Mouse (Mus musculus): ENCODE measurements around the gene Agfg1.

Agfg1 gene

DNA sequence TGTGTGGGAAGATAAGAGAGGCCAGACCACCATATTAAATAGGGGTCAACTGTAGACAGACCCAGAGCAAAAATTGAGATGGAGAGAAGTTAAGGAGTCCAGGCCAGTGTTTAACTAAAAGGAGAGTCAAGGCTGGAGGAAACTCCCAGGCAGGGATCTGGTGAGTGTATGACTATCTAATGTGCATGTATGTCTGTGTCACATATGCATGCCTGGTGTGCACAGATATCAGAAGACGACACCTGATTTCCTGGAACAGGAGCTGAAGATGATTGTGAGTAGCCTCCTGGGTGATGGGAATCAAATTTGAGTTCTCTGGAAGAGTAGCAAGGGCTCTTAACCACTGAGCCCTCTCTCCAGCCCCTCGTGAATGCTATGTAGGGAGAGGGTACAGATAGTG is 14.0 kb upstream of the Agfg1 start:
- no peak for DNase-seq (ENCODE audit: low spot score)

DNA sequence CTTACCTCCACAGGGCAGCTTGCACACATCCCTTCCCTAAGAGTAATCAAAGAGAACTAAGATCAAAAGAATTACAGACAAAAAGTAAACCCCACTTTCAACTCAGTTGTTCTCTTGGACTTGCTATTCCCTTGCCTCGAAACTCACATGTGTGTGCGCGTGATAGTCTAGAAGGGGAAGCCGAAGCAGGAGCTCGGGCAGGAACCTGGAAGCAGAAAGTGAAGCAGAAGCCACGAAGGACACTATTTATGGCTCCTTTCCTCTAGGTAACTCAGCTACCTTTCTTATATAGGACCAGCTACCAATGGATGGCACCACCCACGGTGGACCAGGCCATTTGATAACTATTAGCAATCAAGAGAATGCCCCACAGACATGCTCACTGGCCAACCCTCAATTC is 13.5 kb upstream of the Agfg1 start:
- DNase-seq (ENCODE audit: low spot score): no peak

GRCm38 (mm10) chr1:82826911-82827310 is 12.4 kb upstream of the Agfg1 start:
- DNase-seq (ENCODE audit: low spot score): peak; percentile 20

DNA sequence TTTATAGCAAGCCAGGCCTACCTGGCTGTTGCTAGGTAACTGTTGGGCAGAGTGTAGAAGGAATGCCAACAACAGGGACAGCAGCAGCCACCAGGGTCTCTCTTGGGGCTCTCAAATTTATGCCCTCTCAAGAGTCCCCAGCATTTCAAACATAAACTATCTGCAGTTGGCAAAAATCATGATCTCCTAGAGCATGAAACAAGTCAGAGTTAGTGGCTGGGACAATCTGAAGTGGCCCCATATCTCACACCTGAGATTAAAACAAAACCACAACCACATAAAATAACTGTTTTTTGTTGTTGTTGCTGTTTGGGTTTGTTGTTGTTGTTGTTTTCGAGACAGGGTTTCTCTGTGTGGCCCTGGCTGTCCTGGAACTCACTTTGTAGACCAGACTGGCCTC is 8.5 kb upstream of the Agfg1 start:
- no peak for DNase-seq (ENCODE audit: low spot score)

GRCm38 (mm10) chr1:82831547-82832240 is 7.6 kb upstream of the Agfg1 start:
- no peak for DNase-seq (ENCODE audit: low spot score)

GRCm38 (mm10) chr1:82832495-82833021 is 6.7 kb upstream of the Agfg1 start:
- DNase-seq (ENCODE audit: low spot score): no peak

DNA sequence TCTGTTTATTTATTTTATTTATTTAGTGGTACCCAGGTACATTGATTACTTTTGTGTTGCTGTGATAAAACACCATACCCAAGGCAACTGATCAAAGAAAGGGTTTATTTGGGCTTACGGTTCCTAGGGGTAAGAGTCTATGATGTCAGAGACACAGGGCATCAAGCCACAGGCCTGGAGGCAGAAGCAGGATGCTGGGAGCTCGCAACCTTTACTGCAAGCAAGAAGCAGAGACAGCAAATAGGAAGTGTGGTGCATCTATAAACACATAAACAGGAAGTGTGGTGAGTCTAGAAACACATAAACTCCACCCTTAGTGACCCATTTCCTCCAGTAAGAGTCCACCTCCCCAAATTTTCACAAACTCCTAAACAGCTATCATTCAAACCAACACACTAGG is 5.8 kb upstream of the Agfg1 start:
- no peak for DNase-seq (ENCODE audit: low spot score)

DNA sequence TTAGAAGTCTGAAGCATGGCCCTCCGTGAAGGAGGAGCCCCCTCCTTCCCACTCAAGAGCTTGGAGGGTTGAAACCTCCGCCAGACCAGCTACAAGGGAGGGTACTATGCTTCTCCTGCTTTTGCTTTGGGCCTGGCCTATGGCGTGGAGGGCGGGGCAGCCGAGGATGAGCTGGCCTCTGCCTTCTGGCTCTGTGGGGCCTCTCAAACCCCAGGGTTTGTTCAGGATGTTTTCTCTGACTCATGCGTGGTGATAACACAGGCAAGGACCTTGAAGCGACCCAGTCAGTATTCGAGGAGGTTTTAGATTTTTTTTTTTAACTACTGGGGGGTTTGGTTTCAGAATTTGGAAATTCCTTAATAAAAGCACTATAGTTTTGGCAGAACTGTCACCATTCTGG is 4.7 kb upstream of the Agfg1 start:
- no peak for DNase-seq (ENCODE audit: low spot score)

DNA sequence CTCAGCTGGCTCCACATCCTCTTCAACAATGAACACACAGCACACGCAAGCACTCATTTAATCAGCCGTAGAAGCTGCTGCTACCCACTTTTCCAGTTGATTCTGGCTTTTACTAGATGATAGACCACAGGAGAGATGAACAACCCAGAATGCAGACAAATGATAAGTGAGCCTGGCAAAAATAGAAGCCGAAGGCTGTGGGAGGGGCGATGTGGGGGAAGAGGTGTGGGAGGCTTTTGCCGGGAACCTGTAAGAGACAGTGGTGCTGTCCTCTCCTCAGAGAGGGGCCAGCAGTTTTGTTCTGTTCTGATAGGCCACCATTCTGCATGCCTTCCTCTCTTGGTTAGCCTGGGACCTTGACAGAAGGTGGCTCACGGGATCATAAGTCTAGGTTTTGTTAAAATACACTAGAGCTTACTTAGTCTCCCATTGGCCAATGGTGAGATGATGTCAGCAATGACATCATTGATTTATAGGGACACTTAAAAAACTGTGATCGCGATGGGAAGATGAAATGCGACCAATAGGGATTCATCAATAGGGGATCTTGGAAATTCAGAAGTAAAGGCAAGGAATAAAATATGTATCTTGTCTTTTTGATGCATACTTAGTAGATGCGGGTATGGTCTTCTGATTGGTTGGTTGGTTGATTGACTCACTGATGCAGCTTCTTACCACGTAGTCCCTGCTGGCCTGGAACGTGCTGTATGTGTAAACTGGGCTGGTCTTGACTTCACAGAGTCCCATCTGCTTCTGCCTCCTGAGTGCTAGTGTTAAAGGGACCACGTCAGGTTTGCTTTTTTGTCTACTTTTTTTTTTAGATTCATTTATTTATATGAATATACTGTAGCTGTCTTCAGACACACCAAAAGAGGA is 2.7 kb upstream of the Agfg1 start:
- DNase-seq (ENCODE audit: low spot score): no peak

DNA sequence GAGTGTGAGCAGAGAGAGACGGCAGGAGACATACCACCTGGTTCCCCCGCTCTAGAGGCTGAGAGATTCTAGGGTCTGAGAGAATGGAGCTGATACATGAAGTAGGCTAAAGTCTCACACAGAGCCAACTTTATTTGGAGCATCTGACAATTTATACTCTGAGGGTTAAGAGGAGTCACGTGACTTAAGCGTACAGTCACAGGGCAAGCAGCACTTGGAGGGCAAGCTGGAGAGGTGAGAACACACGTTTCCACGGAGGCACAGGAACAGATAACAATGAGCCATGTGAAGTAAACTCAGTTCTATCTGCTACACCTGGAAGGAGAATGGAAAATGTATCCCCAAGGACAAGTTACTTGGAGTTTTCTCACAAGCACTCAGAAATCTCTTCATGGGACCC is 1.7 kb upstream of the Agfg1 start:
- DNase-seq (ENCODE audit: low spot score): no peak

DNA sequence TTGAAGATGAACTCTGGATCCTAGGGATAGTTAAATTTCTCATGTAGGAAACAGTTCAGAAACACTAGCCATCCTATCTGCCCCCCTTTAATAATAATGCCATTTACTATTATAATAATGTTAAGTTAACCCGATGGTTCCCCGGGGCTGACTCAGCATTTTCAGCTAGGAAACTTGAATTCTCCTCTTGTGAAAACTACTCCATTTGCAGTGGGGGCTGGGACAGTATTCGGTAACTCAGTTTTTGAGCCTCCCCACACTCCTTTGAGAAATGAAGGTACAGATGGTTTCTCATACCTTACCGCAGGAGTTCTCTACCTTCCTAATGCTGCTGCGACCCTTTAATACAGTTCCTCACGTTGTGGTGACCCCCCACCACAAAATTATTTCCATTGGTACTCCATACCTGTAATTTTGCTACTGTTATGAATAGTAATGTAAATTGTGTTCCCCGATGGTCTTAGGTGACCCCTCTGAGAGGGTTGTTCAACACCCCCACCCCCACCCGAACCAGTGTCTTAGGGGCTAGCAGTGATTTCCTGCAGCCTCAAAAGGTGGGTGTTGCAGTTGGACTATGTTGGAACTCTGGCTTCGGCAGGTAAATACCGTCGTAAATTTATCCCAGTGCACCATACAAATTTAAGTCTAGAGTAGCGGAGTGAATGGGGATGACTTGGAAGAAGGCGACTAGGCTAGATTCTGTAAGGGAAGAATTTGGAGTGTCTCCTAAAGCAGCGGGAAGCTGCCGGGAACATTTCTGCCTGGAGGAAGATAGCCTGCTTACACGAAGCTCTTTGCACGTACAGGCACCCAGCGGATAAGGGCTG is 601 bp upstream of the Agfg1 start:
- DNase-seq (ENCODE audit: low spot score): no peak

DNA sequence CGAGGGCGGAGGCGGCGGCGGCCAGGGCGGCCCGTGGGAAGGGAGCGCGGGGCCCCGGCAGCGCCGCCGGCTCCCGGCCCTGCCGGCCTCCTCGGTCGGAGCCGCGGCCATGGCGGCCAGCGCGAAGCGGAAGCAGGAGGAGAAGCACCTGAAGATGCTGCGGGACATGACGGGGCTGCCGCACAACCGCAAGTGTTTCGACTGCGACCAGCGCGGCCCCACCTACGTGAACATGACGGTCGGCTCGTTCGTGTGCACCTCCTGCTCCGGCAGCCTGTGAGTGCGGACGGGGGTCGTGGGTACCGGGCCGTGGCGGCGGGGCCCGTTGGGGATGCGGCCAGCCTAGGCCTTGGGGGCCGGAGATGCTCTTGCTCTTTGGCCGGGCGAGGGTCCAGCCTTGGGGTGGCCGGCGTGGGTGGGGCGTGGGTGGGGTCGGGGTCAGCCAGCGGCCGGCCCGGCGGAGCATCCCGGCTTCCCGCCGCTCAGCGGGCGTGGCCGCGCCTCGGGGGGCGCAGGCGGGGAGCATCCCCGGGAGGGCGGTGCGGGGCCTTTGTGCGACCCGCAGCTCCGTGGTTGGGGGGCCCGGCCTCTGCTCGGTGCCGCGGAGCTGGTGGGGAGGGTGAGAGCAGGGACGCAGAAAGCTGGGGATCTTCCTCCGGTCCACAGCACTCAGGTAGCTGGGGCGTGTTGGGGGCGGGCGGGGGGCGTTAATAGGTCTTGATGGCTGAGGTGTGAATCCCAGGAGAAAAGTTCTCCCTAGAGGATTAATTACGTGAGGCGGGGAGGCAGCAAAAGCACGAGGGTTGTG is 535 bp downstream of the Agfg1 start:
- peak; percentile 18 for DNase-seq (ENCODE audit: low spot score)

DNA sequence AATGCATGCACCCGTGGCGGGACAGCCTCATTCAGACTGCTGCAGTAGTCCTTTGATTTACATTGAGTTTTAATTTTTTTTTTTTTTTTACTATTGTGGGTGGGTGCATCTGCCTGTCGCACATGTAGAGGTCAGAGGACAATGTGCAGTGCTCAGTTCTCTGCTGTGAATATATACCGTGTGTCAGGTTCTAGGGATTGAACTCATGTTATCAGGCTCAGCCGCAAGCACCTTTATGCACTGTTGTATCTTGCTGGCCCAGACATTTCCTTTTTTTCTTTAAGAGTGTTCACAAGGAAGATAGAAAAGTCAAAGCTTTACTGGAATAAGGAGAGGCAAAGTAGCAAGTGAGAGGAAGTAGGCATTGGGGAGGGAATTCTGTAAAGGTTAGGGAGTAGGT is 16.4 kb downstream of the Agfg1 start:
- no peak for DNase-seq (ENCODE audit: low spot score)

DNA sequence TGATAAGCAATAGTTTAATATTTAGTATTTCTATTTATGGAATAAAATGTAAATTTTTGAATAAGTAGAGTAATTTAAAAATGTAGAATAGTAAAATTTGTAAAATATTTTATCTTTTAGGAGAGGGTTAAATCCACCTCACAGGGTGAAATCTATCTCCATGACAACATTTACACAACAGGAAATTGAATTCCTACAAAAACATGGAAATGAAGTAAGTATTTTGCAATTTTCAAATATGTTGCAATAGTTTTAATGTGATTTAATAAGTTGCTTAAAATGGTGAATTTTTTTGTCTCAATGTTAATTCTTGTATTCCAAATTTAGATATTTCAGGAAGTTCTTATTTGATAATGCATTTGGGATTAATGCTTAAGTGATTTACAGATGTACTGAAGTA is 19.0 kb downstream of the Agfg1 start:
- DNase-seq (ENCODE audit: low spot score): no peak

DNA sequence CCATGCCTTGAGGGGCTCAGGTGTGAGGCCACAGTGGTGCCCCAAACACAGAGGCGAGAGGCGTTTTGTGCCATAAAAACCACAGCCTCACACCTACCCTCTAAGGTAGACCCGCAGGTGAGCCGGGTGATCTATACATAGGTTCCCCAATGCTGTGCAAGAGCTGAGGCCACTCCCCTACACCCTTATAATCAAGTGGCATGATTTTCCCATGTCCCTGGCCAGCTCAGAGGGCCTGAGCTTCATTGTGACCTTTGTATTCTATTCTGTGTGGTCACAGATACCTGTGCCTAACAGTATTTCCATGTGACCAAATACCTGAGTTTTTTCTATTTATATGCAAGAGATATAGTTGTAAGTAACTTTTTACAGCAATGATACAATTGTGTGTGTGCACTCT is 21.1 kb downstream of the Agfg1 start:
- DNase-seq (ENCODE audit: low spot score): no peak

DNA sequence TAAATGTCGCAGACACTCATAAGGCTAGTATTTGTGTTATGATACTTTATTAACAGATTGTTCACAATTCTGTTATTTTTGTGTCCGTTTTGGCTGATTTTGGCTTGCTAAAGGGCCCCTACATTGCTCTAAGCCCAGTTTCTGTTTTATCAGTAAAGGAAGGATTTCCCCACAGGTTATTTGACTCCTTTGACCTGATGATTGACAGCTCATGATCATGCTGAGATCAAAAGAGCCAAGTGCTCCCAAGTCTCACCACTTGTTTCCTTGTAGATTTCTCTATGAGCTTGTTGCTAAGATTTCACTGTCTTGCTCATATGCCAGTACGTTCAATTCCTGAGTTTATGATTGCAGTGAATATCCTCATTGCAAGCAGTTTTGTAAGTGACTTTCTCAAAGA is 30.9 kb downstream of the Agfg1 start:
- DNase-seq (ENCODE audit: low spot score): peak; percentile 5

GRCm38 (mm10) chr1:82879172-82879571 is 39.9 kb downstream of the Agfg1 start:
- DNase-seq (ENCODE audit: low spot score): no peak

DNA sequence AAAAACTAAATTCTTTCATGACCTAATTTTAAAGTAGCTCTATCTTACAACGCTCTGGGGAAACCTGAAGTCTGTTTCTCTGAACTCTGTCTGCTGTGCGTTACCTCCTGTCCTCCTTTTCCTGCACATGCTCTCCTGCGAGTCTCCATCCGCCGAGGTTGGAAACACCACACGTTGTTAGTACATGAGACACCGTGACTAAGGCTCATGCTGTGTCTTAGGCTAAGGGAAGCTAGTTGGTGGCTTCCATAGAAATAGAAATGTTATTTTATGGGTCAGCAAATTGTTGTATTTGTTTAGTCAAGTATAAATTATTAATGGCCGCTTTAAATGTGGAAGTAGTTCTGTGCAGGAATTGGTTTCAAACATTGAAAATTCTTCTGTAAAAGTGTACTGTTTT is 40.9 kb downstream of the Agfg1 start:
- no peak for DNase-seq (ENCODE audit: low spot score)

GRCm38 (mm10) chr1:82893269-82893668 is 54.0 kb downstream of the Agfg1 start:
- DNase-seq (ENCODE audit: low spot score): no peak

GRCm38 (mm10) chr1:82900567-82900966 is 61.3 kb downstream of the Agfg1 start:
- DNase-seq (ENCODE audit: low spot score): no peak

DNA sequence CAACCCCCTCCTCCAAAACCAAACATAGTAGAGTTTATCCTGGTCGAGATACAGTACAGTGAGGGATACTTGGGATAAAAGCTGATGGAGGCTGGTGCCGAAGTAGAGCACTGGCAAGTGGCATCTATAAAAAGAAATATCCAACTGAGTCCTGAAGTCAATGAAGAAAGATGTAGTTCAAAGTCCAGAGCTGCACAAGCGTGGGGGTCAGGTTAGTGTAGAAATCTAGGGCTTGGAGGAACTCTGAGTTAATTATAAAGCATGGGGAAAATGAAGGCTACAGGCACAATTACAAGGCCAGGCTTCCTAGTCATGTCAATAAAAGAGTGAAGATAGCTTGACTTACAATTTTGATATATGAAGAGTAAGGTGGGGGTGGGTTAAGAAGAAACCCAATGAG is 61.9 kb downstream of the Agfg1 start:
- no peak for DNase-seq (ENCODE audit: low spot score)

DNA sequence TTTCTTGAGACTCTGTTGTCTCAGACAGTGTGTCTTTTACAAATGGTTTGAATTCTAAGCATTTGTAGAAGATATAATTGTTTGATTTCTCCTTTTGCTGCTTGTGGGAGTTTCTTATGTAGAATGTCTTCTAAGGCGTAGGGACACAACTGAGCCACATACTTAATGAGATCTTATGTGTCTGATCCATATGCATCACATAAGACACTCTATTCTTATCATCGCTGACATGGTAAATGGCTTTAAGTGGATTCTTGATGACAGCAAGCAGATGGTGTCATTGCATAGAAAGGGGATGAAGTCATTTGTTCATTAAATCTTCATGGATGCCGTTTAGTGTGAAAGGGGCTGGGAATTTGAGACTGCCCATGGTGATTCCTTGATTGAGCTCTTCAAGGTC is 66.6 kb downstream of the Agfg1 start:
- DNase-seq (ENCODE audit: low spot score): peak; percentile 8

All from embryo, embryonic 10.5 days (tissue).